Comparison of ENCODE assay signal across 23 mouse cellular contexts in genomic region chr11:84480451-84480850, GRCm38 (mm10). TPM values are rescaled to one million over a fixed set of nuclear protein-coding genes. Genes with fewer than 3 reads are reported as not detected.
A peak's percentile ranks its signal among the peaks of the same experiment; 100 is the strongest.
DNase-seq lines count a peak whose midpoint lies in the region; ATAC-seq and TF ChIP-seq lines count a peak whose summit lies in the region.
"Had no signal": no experiment of that assay in that cellular context is flagged by ENCODE, and none has a peak within 500 bp of the region (broad histone marks: within the 10 kb centered on the region; RNA-seq: fewer than 3 reads in every experiment).

No protein-coding gene starts in this region.

- no peak for TF ChIP-seq CTCF in gastrocnemius, adult 2 months (IDR thresholded peaks at IDR 0.05)
- TF ChIP-seq CTCF in midbrain, postnatal 0 days (IDR thresholded peaks at IDR 0.05), result no peak

- H3K27ac ChIP-seq in gastrocnemius, adult 2 months, result peak overlapping the region; percentile 41; the same call in 1 of the 2 replicates
- H3K27ac ChIP-seq in kidney, embryonic 14.5 days (ENCODE audit: low read depth, low read length), result no peak overlapping the region
- H3K27ac ChIP-seq in midbrain, postnatal 0 days (ENCODE audit: low read depth, low read length), result no peak overlapping the region
- no peak overlapping the region for H3K27ac ChIP-seq in midbrain, embryonic 16.5 days (ENCODE audit: low read length)
- H3K27ac ChIP-seq: hindbrain, embryonic 15.5 days; liver, embryonic 12.5 days; midbrain, embryonic 10.5 days; neural tube, embryonic 15.5 days had no signal

- H3K27me3 ChIP-seq in kidney, embryonic 14.5 days (ENCODE audit: control insufficient read depth, insufficient read depth, low read length), result no peaks in the 10 kb centered on the region
- H3K27me3 ChIP-seq in midbrain, postnatal 0 days (ENCODE audit: insufficient read depth, low read length), result no peaks in the 10 kb centered on the region
- no peaks in the 10 kb centered on the region for H3K27me3 ChIP-seq in midbrain, embryonic 16.5 days (ENCODE audit: control insufficient read depth, insufficient read depth, low read depth, low read length)
- H3K27me3 ChIP-seq: hindbrain, embryonic 15.5 days; liver, embryonic 12.5 days; neural tube, embryonic 15.5 days had no signal

- H3K4me2 ChIP-seq in kidney, embryonic 14.5 days (replicated peaks; ENCODE audit: low read depth, low read length), result no peak overlapping the region
- H3K4me2 ChIP-seq in midbrain, postnatal 0 days (ENCODE audit: low read depth, low read length, poor library complexity, severe bottlenecking), result no peak overlapping the region
- H3K4me2 ChIP-seq in midbrain, embryonic 16.5 days (ENCODE audit: low read length), result no peak overlapping the region
- H3K4me2 ChIP-seq: hindbrain, embryonic 15.5 days; liver, embryonic 12.5 days; neural tube, embryonic 15.5 days had no signal

- intact Hi-C loops in gastrocnemius, adult 2 months (cut with DNase I), result no loop called here

- no peaks in the 10 kb centered on the region for H3K4me1 ChIP-seq in kidney, embryonic 14.5 days (ENCODE audit: control insufficient read depth, insufficient read depth, low read length)
- H3K4me1 ChIP-seq in midbrain, postnatal 0 days (ENCODE audit: insufficient read depth, low read length), result no peaks in the 10 kb centered on the region
- H3K4me1 ChIP-seq in midbrain, embryonic 16.5 days (ENCODE audit: control insufficient read depth, insufficient read depth, low read length), result peaks cover 20% of the 10 kb centered on the region

- H3K4me3 ChIP-seq in gastrocnemius, adult 2 months, result no peak overlapping the region
- H3K4me3 ChIP-seq in kidney, embryonic 14.5 days (ENCODE audit: low read length), result no peak overlapping the region
- no peak overlapping the region for H3K4me3 ChIP-seq in midbrain, postnatal 0 days (ENCODE audit: low read depth, low read length)
- no peak overlapping the region for H3K4me3 ChIP-seq in midbrain, embryonic 16.5 days (ENCODE audit: low read depth, low read length)
- H3K4me3 ChIP-seq: hindbrain, embryonic 15.5 days; liver, embryonic 12.5 days; midbrain, embryonic 10.5 days; myocyte; neural tube, embryonic 15.5 days had no signal

- 67% methylated on average over 3 of the region's 3 CpGs for WGBS in kidney, embryonic 14.5 days
- 43% methylated on average over 3 of the region's 3 CpGs for WGBS in midbrain, postnatal 0 days
- WGBS in midbrain, embryonic 16.5 days, result 37% methylated on average over 3 of the region's 3 CpGs

- no peaks in the 10 kb centered on the region for H3K9me3 ChIP-seq in kidney, embryonic 14.5 days (ENCODE audit: control insufficient read depth, low read length)
- no peaks in the 10 kb centered on the region for H3K9me3 ChIP-seq in midbrain, postnatal 0 days (ENCODE audit: low read length)
- no peaks in the 10 kb centered on the region for H3K9me3 ChIP-seq in midbrain, embryonic 16.5 days (replicated peaks; ENCODE audit: control insufficient read depth, low read length, poor library complexity, severe bottlenecking)
- H3K9me3 ChIP-seq: G1E; hindbrain, embryonic 15.5 days; liver, embryonic 12.5 days; midbrain, embryonic 10.5 days; neural tube, embryonic 15.5 days had no signal

- DNase-seq in gastrocnemius, adult 2 months, result no peak
- no peak for DNase-seq in gastrocnemius, adult 8-10 months (ENCODE audit: low spot score in 2 of 2)
- DNase-seq in kidney, postnatal 14 days, result peak; percentile 29
- peak; percentile 6 for DNase-seq in midbrain, postnatal 0 days (ENCODE audit: low spot score)
- no peak for DNase-seq in retina, embryonic 14.5 days (ENCODE audit: low spot score)
- DNase-seq: adrenal gland, adult 8-10 months; cerebellum, adult 8-10 months; gastrocnemius, postnatal 10 days; heart, adult 18-20 months; layer of hippocampus, adult 9-11 months; right cerebral cortex, postnatal 4 days; thymus, postnatal 4 days had no signal

- no peak overlapping the region for H3K9ac ChIP-seq in kidney, embryonic 14.5 days (ENCODE audit: low read depth, low read length)
- no peak overlapping the region for H3K9ac ChIP-seq in midbrain, postnatal 0 days (replicated peaks; ENCODE audit: low read length, poor library complexity, severe bottlenecking)
- no peak overlapping the region for H3K9ac ChIP-seq in midbrain, embryonic 16.5 days (ENCODE audit: low read depth, low read length)
- H3K9ac ChIP-seq: hindbrain, embryonic 15.5 days; liver, embryonic 12.5 days; neural tube, embryonic 15.5 days had no signal

- no peaks in the 10 kb centered on the region for H3K36me3 ChIP-seq in kidney, embryonic 14.5 days (ENCODE audit: control insufficient read depth, insufficient read depth, low read length)
- no peaks in the 10 kb centered on the region for H3K36me3 ChIP-seq in midbrain, postnatal 0 days (ENCODE audit: insufficient read depth, low read length)
- no peaks in the 10 kb centered on the region for H3K36me3 ChIP-seq in midbrain, embryonic 16.5 days (ENCODE audit: control insufficient read depth, insufficient read depth, low read length)
- H3K36me3 ChIP-seq: hindbrain, embryonic 15.5 days; midbrain, embryonic 10.5 days; neural tube, embryonic 15.5 days had no signal

- ATAC-seq in kidney, embryonic 14.5 days (ENCODE audit: low FRiP score, low TSS enrichment), result no peak
- ATAC-seq in midbrain, postnatal 0 days (ENCODE audit: low FRiP score), result no peak
- ATAC-seq in midbrain, embryonic 16.5 days, result no peak
- ATAC-seq: CD4-positive, CD25-positive, alpha-beta regulatory T cell, adult 4 months; intestine, postnatal 0 days; liver, embryonic 12.5 days had no signal

RNA-seq across cellular contexts. Expression of gene Aatf, which starts 32.9 kb away (rescaled TPM):
- total RNA-seq in gastrocnemius, adult 2 months (2021), result 10 to 100 TPM; 13.1 to 13.2 TPM
- total RNA-seq in gastrocnemius, adult 8-10 months (2022), result 10 to 100 TPM; 10.2 to 14.5 (median 13.7) TPM
- polyA plus RNA-seq in kidney, embryonic 14.5 days (2014; fragmentation: Nextera tagmentation; extraction: Ambion mirVana), result 49.5 and 60.6 TPM in 2 replicates
- 24.8 and 27.3 TPM in 2 replicates for total RNA-seq in midbrain, postnatal 0 days (2014; rRNA removed)
- 34.9 and 39.2 TPM in 2 replicates for polyA plus RNA-seq in midbrain, postnatal 0 days (2015; fragmentation: Nextera tagmentation; extraction: Ambion mirVana)
- 49.8 and 53.8 TPM in 2 replicates for polyA plus RNA-seq in midbrain, embryonic 16.5 days (2015; fragmentation: Nextera tagmentation; extraction: Ambion mirVana)

RNA-seq across cellular contexts. Expression of gene Lhx1, which starts 44.9 kb away (rescaled TPM):
- total RNA-seq in gastrocnemius, adult 2 months (2021), result not detected
- total RNA-seq in gastrocnemius, adult 8-10 months (2022), result not detected
- 40.0 and 41.0 TPM in 2 replicates for polyA plus RNA-seq in kidney, embryonic 14.5 days (2014; fragmentation: Nextera tagmentation; extraction: Ambion mirVana)
- total RNA-seq in midbrain, postnatal 0 days (2014; rRNA removed), result 34.2 and 44.9 TPM in 2 replicates
- 21.3 and 22.5 TPM in 2 replicates for polyA plus RNA-seq in midbrain, postnatal 0 days (2015; fragmentation: Nextera tagmentation; extraction: Ambion mirVana)
- polyA plus RNA-seq in midbrain, embryonic 16.5 days (2015; fragmentation: Nextera tagmentation; extraction: Ambion mirVana), result 25.3 and 30.0 TPM in 2 replicates
- total RNA-seq: gastrocnemius, postnatal 10 days; heart, adult 18-20 months had no signal
- polyA plus RNA-seq: CD4-positive, CD25-positive, alpha-beta regulatory T cell, adult 4 months; G1E; heart, embryonic 16.5 days; liver, embryonic 12.5 days; myocyte had no signal

Comparison
In these comparisons a context has a peak if more than half of its experiments do, and no peak if none do; other contexts are left out.
1. DNase-seq: peak in kidney, postnatal 14 days (single experiment) and midbrain, postnatal 0 days (single experiment); none in gastrocnemius, adult 2 months (single experiment), gastrocnemius, adult 8-10 months (0 of 2) and retina, embryonic 14.5 days (single experiment).
2. RNA of gene Lhx1, which starts 44.9 kb away (total RNA-seq): 34.2 to 44.9 TPM in midbrain, postnatal 0 days; not detected in gastrocnemius, adult 2 months and not detected in gastrocnemius, adult 8-10 months; every median in the first group is over 10 times any median in the second.